Mouse (Mus musculus) heart, embryonic 15.5 days (tissue): ENCODE measurements around the gene Ccl12. TPM values are rescaled to one million over a fixed set of nuclear protein-coding genes. Genes with fewer than 3 reads are reported as not detected.

Experiments
- ATAC-seq: fragments of 200-750 bp; cut with Nextera tagmentation; replicated peaks from 2 replicates; pipeline ENCODE4 v1.8.0; 2017; ENCODE audit warnings: low read depth, moderate TSS enrichment; ENCODE audit not compliant: insufficient number of reproducible peaks, insufficient read depth, low FRiP score
- H3K27ac ChIP-seq: fragments of 300-500 bp; sonication (generic); 2 replicates; pipeline ENCODE4 v1.5.1; 2015; ENCODE audit warnings: mild to moderate bottlenecking, inconsistent platforms
- H3K27me3 ChIP-seq: fragments of 300-500 bp; sonication (generic); 2 replicates; pipeline ENCODE4 v1.6.1; 2015; ENCODE audit warnings: inconsistent platforms
- H3K36me3 ChIP-seq: fragments of 300-500 bp; sonication (generic); 2 replicates; pipeline ENCODE4 v1.6.1; 2015; ENCODE audit warnings: mild to moderate bottlenecking, inconsistent platforms
- H3K4me1 ChIP-seq: fragments of 300-500 bp; sonication (generic); replicated peaks from 2 replicates; pipeline ENCODE4 v1.6.1; 2015; ENCODE audit warnings: inconsistent platforms
- H3K4me2 ChIP-seq: fragments of 300-500 bp; sonication (generic); 2 replicates; pipeline ENCODE4 v1.6.1; 2015; ENCODE audit warnings: inconsistent platforms, mild to moderate bottlenecking, moderate library complexity
- H3K4me3 ChIP-seq: fragments of 300-500 bp; sonication (generic); 2 replicates; pipeline ENCODE4 v1.5.1; 2015; ENCODE audit warnings: mild to moderate bottlenecking, inconsistent platforms
- H3K9ac ChIP-seq: fragments of 300-500 bp; sonication (generic); 2 replicates; pipeline ENCODE4 v1.6.1; 2015; ENCODE audit warnings: mild to moderate bottlenecking, inconsistent platforms
- H3K9me3 ChIP-seq: fragments of 300-500 bp; sonication (generic); replicated peaks from 2 replicates; pipeline ENCODE4 v1.6.1; 2016; ENCODE audit warnings: inconsistent platforms
- WGBS: fragments of 180-500 bp; shearing (Covaris S2); methylation state at CpG from one replicate; pipeline ENCODE4 v1.1.7; 2015; ENCODE audit warnings: mixed read lengths; 5-methylcytosine and 5-hydroxymethylcytosine counted together
- polyA plus RNA-seq: library from polyadenylated mRNA; unstranded; fragments of >200 nt; fragmentation: Nextera tagmentation; extraction: Ambion mirVana; gene quantifications from 2 replicates; pipeline ENCODE4 v1.2.1, GENCODE M21; 2015

The Ccl12 gene
- polyA plus RNA-seq, 1 experiment from 2014 or later, result 2.5 TPM

DNA sequence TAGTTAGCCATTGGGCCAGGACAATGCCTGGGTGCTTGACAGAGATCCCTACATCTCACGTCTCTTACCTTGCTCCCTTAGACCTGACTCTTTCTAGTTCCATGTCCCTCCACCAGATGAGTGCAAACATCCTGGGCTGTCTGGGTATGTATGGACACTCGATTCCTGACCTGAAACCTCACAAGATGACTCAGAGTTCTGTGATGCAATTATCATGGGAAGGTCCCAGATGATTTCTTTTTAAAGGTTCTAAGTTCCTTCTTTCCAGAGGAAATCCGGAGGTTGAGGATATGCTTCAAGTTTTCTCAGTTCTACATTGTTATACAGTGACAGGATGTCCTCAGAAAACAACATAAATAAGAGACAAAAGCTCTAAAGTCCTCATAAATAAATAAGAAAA, 20.8 kb upstream of the Ccl12 start:
- Histone ChIP-seq H3K36me3 (no peaks in the 10 kb centered on the region), H3K9ac (no peak overlapping the region), H3K27me3 (no peaks in the 10 kb centered on the region), H3K4me3 (no peak overlapping the region), H3K27ac (no peak overlapping the region), H3K4me2 (no peak overlapping the region), H3K4me1 (no peaks in the 10 kb centered on the region), H3K9me3 (no peaks in the 10 kb centered on the region)
- 60% methylated on average over 3 of the region's 3 CpGs for WGBS
- ATAC-seq, result no peak

DNA sequence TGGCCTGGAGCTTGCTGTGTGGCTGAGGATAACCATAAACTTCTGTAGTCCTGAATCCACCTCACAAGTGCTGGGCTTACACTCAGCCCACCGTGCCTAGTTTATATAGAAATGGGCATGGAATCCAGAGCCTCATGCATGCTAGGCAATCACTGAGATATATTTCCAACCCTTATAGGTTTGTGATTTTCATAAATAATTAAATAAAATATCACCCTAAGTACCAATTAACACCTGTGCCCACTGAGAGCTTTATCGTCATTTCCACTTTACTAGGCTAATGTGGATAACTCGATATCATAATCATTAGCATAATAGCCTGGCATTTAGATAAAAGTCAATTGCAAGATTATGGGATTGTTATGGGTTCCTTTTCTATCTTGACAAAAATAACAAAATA, 17.3 kb upstream of the Ccl12 start:
- no peaks in the 10 kb centered on the region for H3K4me1 ChIP-seq
- 86% methylated on average over 3 of the region's 3 CpGs for WGBS
- no peak for ATAC-seq
- no peaks in the 10 kb centered on the region for H3K27me3 ChIP-seq
- no peaks in the 10 kb centered on the region for H3K9me3 ChIP-seq
- H3K4me3 ChIP-seq, result no peak overlapping the region
- H3K27ac ChIP-seq, result no peak overlapping the region
- no peak overlapping the region for H3K4me2 ChIP-seq
- no peak overlapping the region for H3K9ac ChIP-seq
- H3K36me3 ChIP-seq, result no peaks in the 10 kb centered on the region

- Histone ChIP-seq H3K9ac (no peak overlapping the region), H3K4me2 (no peak overlapping the region), H3K4me1 (no peaks in the 10 kb centered on the region), H3K36me3 (no peaks in the 10 kb centered on the region), H3K4me3 (no peak overlapping the region), H3K27me3 (no peaks in the 10 kb centered on the region), H3K27ac (no peak overlapping the region), H3K9me3 (no peaks in the 10 kb centered on the region)
- no peak for ATAC-seq
- 70% methylated on average over 10 of the region's 10 CpGs for WGBS
Measured at GRCm38 (mm10) chr11:82099511-82100323, 1.9 kb upstream of the Ccl12 start.

DNA sequence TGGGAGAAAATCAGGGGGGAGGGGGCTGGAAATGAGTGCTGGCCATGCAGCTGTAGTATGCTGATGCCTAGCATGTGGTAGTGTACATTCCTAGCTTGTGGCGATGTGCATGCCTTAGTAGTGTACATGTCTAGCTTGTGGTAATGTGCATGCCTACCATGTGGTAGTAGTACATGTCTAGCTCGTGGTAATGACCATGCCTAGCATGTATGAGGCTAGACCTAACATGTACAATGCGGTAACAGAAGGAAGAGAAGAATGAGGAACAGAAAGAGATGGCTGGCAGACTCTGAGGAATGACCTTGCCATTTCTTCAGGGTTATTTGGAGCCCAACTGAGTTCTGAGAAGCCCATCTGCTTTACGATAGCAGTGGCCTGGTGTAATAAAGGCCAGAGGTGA, 558 bp upstream of the Ccl12 start:
- Histone ChIP-seq H3K4me3 (no peak overlapping the region), H3K27me3 (no peaks in the 10 kb centered on the region), H3K4me2 (no peak overlapping the region), H3K9me3 (no peaks in the 10 kb centered on the region), H3K9ac (no peak overlapping the region), H3K27ac (no peak overlapping the region), H3K4me1 (no peaks in the 10 kb centered on the region), H3K36me3 (no peaks in the 10 kb centered on the region)
- WGBS, result 74% methylated on average over 4 of the region's 4 CpGs
- no peak for ATAC-seq

DNA sequence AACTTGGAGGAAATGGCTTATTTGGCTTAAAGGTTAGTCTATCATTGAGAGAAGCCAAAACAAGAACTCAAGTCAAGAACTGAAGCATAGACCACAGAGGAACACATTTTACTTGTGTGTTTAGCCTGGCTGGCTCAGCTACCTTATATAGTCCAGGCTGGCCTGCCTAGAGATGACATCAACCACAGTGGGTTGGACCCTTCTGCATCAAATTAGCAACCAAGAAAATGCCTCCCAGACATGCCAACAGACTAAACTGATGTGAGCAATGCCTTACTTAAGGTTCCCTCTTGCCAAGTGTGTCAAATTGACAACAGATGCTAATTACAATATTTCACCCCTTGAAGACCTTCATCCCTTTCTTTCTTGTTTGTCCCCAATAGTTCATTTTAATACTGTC, 8.0 kb downstream of the Ccl12 start:
- Histone ChIP-seq H3K36me3 (no peaks in the 10 kb centered on the region), H3K9me3 (no peaks in the 10 kb centered on the region), H3K4me2 (no peak overlapping the region), H3K4me1 (no peaks in the 10 kb centered on the region), H3K9ac (no peak overlapping the region), H3K4me3 (no peak overlapping the region), H3K27ac (no peak overlapping the region), H3K27me3 (no peaks in the 10 kb centered on the region)
- ATAC-seq, result no peak

DNA sequence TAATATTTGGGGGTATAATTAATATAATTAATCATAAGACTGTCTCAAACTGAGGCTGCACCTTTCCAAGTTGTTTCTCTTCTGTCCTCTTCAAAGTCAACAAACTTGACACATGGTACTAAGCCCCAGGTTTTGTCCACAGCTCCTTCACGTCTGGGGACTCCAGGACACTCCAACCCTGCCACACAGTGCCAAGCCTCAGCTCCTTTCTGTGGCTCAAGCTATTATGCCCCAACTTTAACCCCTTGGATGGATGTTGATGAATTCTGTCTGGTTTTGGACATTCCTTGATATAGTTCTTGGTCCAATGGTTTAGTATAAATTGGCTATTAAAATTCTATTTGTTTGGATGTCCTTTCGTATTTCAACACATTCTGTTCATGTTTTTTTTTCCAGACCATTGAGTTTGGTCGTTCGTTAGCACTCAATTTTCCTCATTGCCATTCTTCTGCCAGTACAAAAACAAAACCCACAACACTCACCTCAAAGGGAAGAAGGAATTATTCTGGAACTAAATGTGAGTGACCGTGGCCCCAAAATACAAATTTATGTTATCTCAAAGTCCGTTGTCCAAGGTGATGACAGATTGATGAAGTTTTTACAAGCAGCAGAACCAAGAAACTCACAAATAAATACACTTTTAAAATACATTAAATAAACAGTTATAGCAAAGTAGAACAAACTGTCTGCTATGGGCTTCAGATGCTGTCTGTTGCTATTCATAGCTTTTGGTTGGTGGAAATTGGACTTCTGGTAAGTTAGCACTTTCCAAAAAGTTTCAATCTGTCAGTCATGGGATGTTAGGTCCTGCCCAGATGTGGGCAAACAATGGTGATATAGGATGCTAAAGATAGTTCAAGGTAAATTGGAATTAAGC, 9.0 kb downstream of the Ccl12 start:
- Histone ChIP-seq H3K9ac (no peak overlapping the region), H3K9me3 (no peaks in the 10 kb centered on the region), H3K27ac (no peak overlapping the region), H3K4me2 (no peak overlapping the region), H3K4me3 (no peak overlapping the region), H3K36me3 (no peaks in the 10 kb centered on the region), H3K4me1 (no peaks in the 10 kb centered on the region), H3K27me3 (no peaks in the 10 kb centered on the region)
- 56% methylated on average over 6 of the region's 6 CpGs for WGBS
- no peak for ATAC-seq

DNA sequence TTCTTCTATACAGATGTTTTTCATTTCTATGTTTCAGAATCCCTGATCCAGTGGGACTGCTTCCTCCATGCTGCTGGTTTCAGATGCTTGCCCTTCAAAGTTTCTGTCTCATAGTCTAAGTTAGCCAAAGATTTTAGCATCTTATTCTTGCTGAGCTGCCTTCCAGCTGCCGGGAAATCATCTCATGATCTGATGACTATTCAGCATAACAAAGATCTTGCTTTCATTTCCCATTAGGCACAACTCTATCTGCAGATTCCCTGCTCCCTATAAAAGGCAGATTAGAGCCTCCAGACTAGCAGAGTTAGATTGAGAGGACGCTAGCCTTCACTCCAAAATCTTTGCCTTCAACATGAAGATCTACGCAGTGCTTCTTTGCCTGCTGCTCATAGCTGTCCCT, 13.2 kb downstream of the Ccl12 start, which contains the start of gene Ccl8:
Gene Ccl8, plus strand, starts transcription at position 301 of the 400 bp plus-strand sequence.
- Histone ChIP-seq H3K36me3 (no peaks in the 10 kb centered on the region), H3K27ac (no peak within 1 kb of the TSS), H3K4me2 (no peak within 1 kb of the TSS), H3K4me1 (no peaks in the 10 kb centered on the region), H3K9me3 (no peaks in the 10 kb centered on the region), H3K9ac (no peak within 1 kb of the TSS), H3K4me3 (no peak within 1 kb of the TSS), H3K27me3 (no peaks in the 10 kb centered on the region)
- ATAC-seq, result no peak
- WGBS, result 75% methylated on average over 3 of the region's 3 CpGs

DNA sequence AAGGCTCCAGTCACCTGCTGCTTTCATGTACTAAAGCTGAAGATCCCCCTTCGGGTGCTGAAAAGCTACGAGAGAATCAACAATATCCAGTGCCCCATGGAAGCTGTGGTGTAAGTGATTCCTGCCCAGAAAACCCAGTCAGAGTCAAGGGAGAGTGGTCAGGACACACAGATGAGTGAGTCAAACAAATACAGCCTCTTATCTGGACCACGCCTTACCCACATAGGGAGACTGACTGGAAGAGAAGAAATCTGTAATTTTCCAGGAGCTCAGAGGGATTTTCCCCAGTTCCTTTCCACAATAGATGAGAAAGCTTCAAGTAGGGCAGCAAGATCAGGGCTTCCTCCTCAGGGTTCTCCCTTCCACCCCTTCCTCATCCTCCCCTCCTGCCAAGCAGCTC, 14.4 kb downstream of the Ccl12 start:
- 66% methylated on average over 3 of the region's 3 CpGs for WGBS
- no peak overlapping the region for H3K4me3 ChIP-seq
- H3K9me3 ChIP-seq, result no peaks in the 10 kb centered on the region
- no peak overlapping the region for H3K4me2 ChIP-seq
- H3K27ac ChIP-seq, result no peak overlapping the region
- H3K27me3 ChIP-seq, result no peaks in the 10 kb centered on the region
- ATAC-seq, result no peak
- H3K9ac ChIP-seq, result no peak overlapping the region
- no peaks in the 10 kb centered on the region for H3K4me1 ChIP-seq
- no peaks in the 10 kb centered on the region for H3K36me3 ChIP-seq

GRCm38 (mm10) chr11:82132977-82133376, 31.3 kb downstream of the Ccl12 start:
- H3K4me2 ChIP-seq, result no peak overlapping the region
- no peak overlapping the region for H3K9ac ChIP-seq
- H3K36me3 ChIP-seq, result no peaks in the 10 kb centered on the region
- no peak overlapping the region for H3K4me3 ChIP-seq
- no peak for ATAC-seq
- H3K27ac ChIP-seq, result no peak overlapping the region
- no peaks in the 10 kb centered on the region for H3K9me3 ChIP-seq
- no peaks in the 10 kb centered on the region for H3K4me1 ChIP-seq
- no peaks in the 10 kb centered on the region for H3K27me3 ChIP-seq
- WGBS, result 56% methylated on average over 1 of the region's 1 CpGs

- Histone ChIP-seq H3K27me3 (no peaks in the 10 kb centered on the region), H3K36me3 (no peaks in the 10 kb centered on the region), H3K27ac (no peak overlapping the region), H3K4me2 (no peak overlapping the region), H3K9ac (no peak overlapping the region), H3K9me3 (no peaks in the 10 kb centered on the region), H3K4me3 (no peak overlapping the region), H3K4me1 (no peaks in the 10 kb centered on the region)
- WGBS, result 78% methylated on average over 2 of the region's 2 CpGs
- ATAC-seq, result no peak
Measured at GRCm38 (mm10) chr11:82136196-82136595, 34.6 kb downstream of the Ccl12 start.

DNA sequence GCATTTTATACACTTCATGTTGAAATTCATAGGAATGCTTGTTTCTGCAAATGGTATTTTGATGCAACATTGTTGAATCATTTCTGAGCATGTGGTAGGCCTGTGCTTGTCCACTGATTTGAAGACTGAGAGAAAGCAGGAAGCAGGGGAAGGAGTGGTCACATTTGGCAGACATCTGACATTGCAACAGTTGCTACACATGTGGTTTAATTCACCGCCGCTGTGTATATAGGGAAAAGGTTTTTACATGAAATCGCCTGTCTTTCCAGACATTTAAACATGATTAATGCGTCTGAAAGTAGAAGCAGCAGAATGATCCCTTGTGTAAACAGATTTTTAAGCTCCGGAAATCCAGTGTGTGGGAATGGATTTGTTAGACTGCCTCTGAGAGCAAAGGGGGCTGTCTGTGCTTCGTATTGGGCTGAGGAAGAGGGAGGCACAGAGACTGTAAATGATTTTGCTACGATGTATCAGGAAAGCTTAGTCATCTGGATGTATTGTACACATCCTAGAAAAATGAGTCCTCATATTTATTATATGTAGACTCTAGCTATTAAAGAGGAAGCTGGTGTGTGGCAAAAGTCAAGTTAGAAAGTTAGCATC, 37.9 kb downstream of the Ccl12 start:
- Histone ChIP-seq H3K9me3 (no peaks in the 10 kb centered on the region), H3K9ac (no peak overlapping the region), H3K27ac (no peak overlapping the region), H3K4me3 (no peak overlapping the region), H3K27me3 (no peaks in the 10 kb centered on the region), H3K4me1 (no peaks in the 10 kb centered on the region), H3K4me2 (no peak overlapping the region), H3K36me3 (no peaks in the 10 kb centered on the region)
- WGBS, result 48% methylated on average over 7 of the region's 7 CpGs
- ATAC-seq, result no peak
